Mouse (Mus musculus): ENCODE results near the gene Pkp4.

DNA sequence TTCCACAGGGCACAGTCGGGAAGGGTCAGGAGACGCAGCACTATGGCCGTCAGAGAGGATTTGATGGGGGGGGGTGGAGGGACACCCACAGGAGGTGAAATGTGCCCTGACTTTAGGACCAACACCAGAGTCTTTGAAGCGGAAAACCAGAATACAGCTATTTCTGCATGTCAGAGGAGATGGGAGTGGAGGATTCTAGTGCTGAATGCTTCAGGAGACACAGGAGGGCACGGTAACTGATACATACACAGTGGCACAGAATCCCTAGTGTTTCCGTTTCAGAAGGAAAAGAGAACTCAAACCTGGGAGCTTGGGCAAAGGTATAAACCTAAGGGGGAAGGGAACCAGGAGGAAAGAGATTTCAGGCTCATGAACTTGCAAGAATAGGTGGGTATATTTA lies 98.7 kb downstream of the Pkp4 start:
- no peak for TF ChIP-seq CTCF (IDR thresholded peaks at IDR 0.05; ENCODE audit: extremely low read depth, insufficient read depth, insufficient read length, insufficient replicate concordance)
- no peak for TF ChIP-seq POLR2A (IDR thresholded peaks at IDR 0.05; ENCODE audit: low read depth, low read length)

Data from spleen, adult 2 months (tissue).